Mouse (Mus musculus): ENCODE results near the gene Trf. TPM values are rescaled to one million over a fixed set of nuclear protein-coding genes. Genes with fewer than 3 reads are reported as not detected.
A peak's percentile ranks its signal among the peaks of the same experiment; 100 is the strongest.

The Trf gene
- total RNA-seq, 2 experiments from 2014 or later: 98.9 to 215 TPM

- peak in 1 of 2 experiments; percentile 44 for DNase-seq
These were observed 4.8 kb downstream of the Trf start for GRCm38 (mm10) chr9:103225464-103225863.

- no peak for DNase-seq
These were observed 5.5 kb downstream of the Trf start for GRCm38 (mm10) chr9:103224721-103225120.

- no peak for DNase-seq
These were observed 16.0 kb downstream of the Trf start for GRCm38 (mm10) chr9:103214281-103214680.

- no peak for DNase-seq
These were observed 16.6 kb downstream of the Trf start for GRCm38 (mm10) chr9:103213631-103214030.

- no peak for DNase-seq
These were observed 17.4 kb downstream of the Trf start for GRCm38 (mm10) chr9:103212654-103213420.

- no peak for DNase-seq
These were observed 21.3 kb downstream of the Trf start for GRCm38 (mm10) chr9:103208802-103209423.

- DNase-seq: peak; percentile 65 to 73
These were observed 22.4 kb downstream of the Trf start for GRCm38 (mm10) chr9:103207846-103208245.

- no peak for DNase-seq
These were observed 24.5 kb downstream of the Trf start for GRCm38 (mm10) chr9:103205786-103206185.

GRCm38 (mm10) chr9:103201561-103202260 is 28.5 kb downstream of the Trf start, which contains the start of gene Srprb:
TSS of gene Srprb (minus strand) at chr9:103202137.
- DNase-seq: peak; percentile 96 to 97

GRCm38 (mm10) chr9:103188416-103188815 is 41.8 kb downstream of the Trf start:
- peak; percentile 16 to 40 for DNase-seq

- DNase-seq: peak in 1 of 2 experiments; percentile 24
These were observed 43.5 kb downstream of the Trf start for GRCm38 (mm10) chr9:103186747-103187146.

- DNase-seq: no peak
These were observed 44.3 kb downstream of the Trf start for GRCm38 (mm10) chr9:103185946-103186345.

GRCm38 (mm10) chr9:103184855-103185254 is 45.4 kb downstream of the Trf start:
- no peak for DNase-seq

- no peak for DNase-seq
These were observed 48.4 kb downstream of the Trf start for GRCm38 (mm10) chr9:103181886-103182285.

- peak; percentile 80 to 89 for DNase-seq
These were observed 49.3 kb downstream of the Trf start for GRCm38 (mm10) chr9:103180807-103181565.

- peak; percentile 28 to 55 for DNase-seq
These were observed 49.9 kb downstream of the Trf start for GRCm38 (mm10) chr9:103180303-103180702.

GRCm38 (mm10) chr9:103175692-103176091 is 54.6 kb downstream of the Trf start:
- DNase-seq: no peak

- peak; percentile 59 to 63 for DNase-seq
These were observed 55.3 kb downstream of the Trf start for GRCm38 (mm10) chr9:103174771-103175519.

GRCm38 (mm10) chr9:103168771-103169170 is 61.5 kb downstream of the Trf start:
- no peak for DNase-seq

- DNase-seq: no peak
These were observed 62.2 kb downstream of the Trf start for GRCm38 (mm10) chr9:103168046-103168445.

- DNase-seq: no peak
These were observed 66.4 kb downstream of the Trf start for GRCm38 (mm10) chr9:103163806-103164205.
